Mouse (Mus musculus): ENCODE measurements around the gene Cnbd2.

DNA sequence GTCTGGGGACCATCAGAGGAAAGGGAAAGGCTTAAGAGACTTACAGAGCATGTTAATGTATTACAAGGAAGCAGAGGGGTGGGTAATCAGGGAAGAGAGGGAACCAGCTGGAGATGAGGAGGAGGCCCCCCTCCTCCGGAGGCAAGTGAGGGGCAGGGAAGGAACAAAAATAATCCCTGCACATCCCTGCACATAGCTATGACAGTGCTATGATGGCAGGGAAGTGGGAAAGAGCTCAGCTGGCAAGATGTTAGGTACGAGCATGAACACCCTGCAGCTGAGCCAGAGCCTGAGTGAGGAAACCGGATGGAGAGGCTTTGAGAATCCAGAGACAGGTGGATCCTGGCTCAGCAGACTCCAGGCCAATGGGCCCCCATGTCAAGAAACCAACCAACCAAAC lies 56.4 kb downstream of the Cnbd2 start:
- TF ChIP-seq POLR2A (IDR thresholded peaks at IDR 0.05; ENCODE audit: borderline replicate concordance, low read depth, low read length), result no peak
- TF ChIP-seq CTCF (IDR thresholded peaks at IDR 0.05; ENCODE audit: low read depth, low read length), result no peak

Measured in bone marrow macrophage, adult 2 months (primary cell).